Mouse (Mus musculus) thymus, postnatal 36 days (tissue): ENCODE data around the gene Gm10382.
A peak's percentile ranks its signal among the peaks of the same experiment; 100 is the strongest.

ENCODE experiments used
- DNase-seq, 2 experiments: peaks; one replicate each; pipeline ENCODE4 v3.0.0; 2022; ENCODE audit warnings: mixed read lengths in 2 of 2

Gm10382 gene

GRCm38 (mm10) chr5:125389131-125389578 is at the start of gene Gm10382:
Gene Gm10382, plus strand, starts transcription at chr5:125389322.
- DNase-seq, result peak; percentile 81 to 86

GRCm38 (mm10) chr5:125339851-125340531 is 49.1 kb upstream of the Gm10382 start:
- DNase-seq, result peak; percentile 34 to 45

GRCm38 (mm10) chr5:125340547-125341262 is 48.4 kb upstream of the Gm10382 start, which contains the start of gene Scarb1:
Gene Scarb1, minus strand, starts transcription at chr5:125341094.
- DNase-seq, result peak; percentile 87

GRCm38 (mm10) chr5:125341459-125342090 is 47.5 kb upstream of the Gm10382 start:
- DNase-seq, result no peak

GRCm38 (mm10) chr5:125344296-125344695 is 44.8 kb upstream of the Gm10382 start:
- DNase-seq, result no peak

GRCm38 (mm10) chr5:125348067-125348466 is 41.1 kb upstream of the Gm10382 start:
- DNase-seq, result no peak

- peak; percentile 48 to 63 for DNase-seq
Observed at GRCm38 (mm10) chr5:125348487-125348886, 40.6 kb upstream of the Gm10382 start.

GRCm38 (mm10) chr5:125349391-125349790 is 39.7 kb upstream of the Gm10382 start:
- no peak for DNase-seq

GRCm38 (mm10) chr5:125351057-125351456 is 38.1 kb upstream of the Gm10382 start:
- DNase-seq, result no peak

GRCm38 (mm10) chr5:125351939-125352338 is 37.2 kb upstream of the Gm10382 start:
- no peak for DNase-seq

- no peak for DNase-seq
Observed at GRCm38 (mm10) chr5:125352781-125353294, 36.3 kb upstream of the Gm10382 start.

- no peak for DNase-seq
Observed at GRCm38 (mm10) chr5:125354885-125355492, 34.1 kb upstream of the Gm10382 start.

- DNase-seq, result no peak
Observed at GRCm38 (mm10) chr5:125355650-125356049, 33.5 kb upstream of the Gm10382 start.

- no peak for DNase-seq
Observed at GRCm38 (mm10) chr5:125357543-125358269, 31.4 kb upstream of the Gm10382 start.

GRCm38 (mm10) chr5:125358270-125358608 is 30.9 kb upstream of the Gm10382 start:
- no peak for DNase-seq

GRCm38 (mm10) chr5:125360566-125360965 is 28.6 kb upstream of the Gm10382 start:
- DNase-seq, result no peak

GRCm38 (mm10) chr5:125360981-125361510 is 28.1 kb upstream of the Gm10382 start:
- DNase-seq, result no peak

- DNase-seq, result no peak
Observed at GRCm38 (mm10) chr5:125363894-125364293, 25.2 kb upstream of the Gm10382 start.

GRCm38 (mm10) chr5:125364851-125365429 is 24.2 kb upstream of the Gm10382 start:
- no peak for DNase-seq

- DNase-seq, result no peak
Observed at GRCm38 (mm10) chr5:125368156-125368555, 21.0 kb upstream of the Gm10382 start.

GRCm38 (mm10) chr5:125368568-125368967 is 20.6 kb upstream of the Gm10382 start:
- peak; percentile 51 to 58 for DNase-seq
